Mouse (Mus musculus) spleen, adult 2 months (tissue): ENCODE measurements around the gene Rnaset2b.
"Not testable (repeated sequence)": the region's sequence is repeated elsewhere in the genome, so short reads cannot be mapped to it uniquely, and the experiment has no call there.

Experiments
- CTCF ChIP-seq: fragments of 200-500 bp; IDR thresholded peaks from 2 replicates; pipeline ENCODE4 v1.5.1; 2011; ENCODE audit warnings: mild to moderate bottlenecking, inconsistent platforms; ENCODE audit not compliant: insufficient read depth, insufficient read length, insufficient replicate concordance; ENCODE audit errors: extremely low read depth
- POLR2A ChIP-seq: fragments of 200-500 bp; IDR thresholded peaks from 2 replicates; pipeline ENCODE4 v1.6.1; 2011; ENCODE audit warnings: low read depth, low read length, inconsistent platforms

GRCm38 (mm10) chr17:6962339-6962738 is 8.1 kb upstream of the Rnaset2b start:
- TF ChIP-seq CTCF, POLR2A: not testable (repeated sequence)
